Mouse (Mus musculus): ENCODE data around the gene Gm10283.
"Not testable (repeated sequence)": the region's sequence is repeated elsewhere in the genome, so short reads cannot be mapped to it uniquely, and the experiment has no call there.

Gene Gm10283

DNA sequence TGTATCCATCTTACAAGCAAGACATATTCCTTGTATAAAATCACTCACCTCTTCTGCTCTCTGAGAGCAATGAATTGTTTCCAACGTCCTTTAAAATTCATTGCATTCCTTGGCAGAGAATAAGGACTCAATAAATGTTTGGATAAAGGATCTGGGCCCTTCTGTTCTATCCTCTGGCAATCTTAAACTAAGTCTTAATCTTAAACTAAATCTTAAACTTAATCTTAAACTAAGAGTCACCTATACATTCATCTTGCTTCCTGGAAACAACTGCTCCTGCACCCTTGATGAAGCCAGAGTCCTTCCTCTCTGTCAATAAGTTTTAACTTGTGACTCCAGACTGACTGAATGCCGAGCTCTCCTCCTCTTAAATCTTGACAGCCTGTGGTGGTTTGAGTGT, at the start of gene Gm10283:
Gene Gm10283 (minus strand): TSS at position 101 of the 400 bp plus-strand sequence.
- DNase-seq (ENCODE audit: low read depth, low spot score): no peak

GRCm38 (mm10) chr8:60534945-60535344, 31.9 kb upstream of the Gm10283 start:
- DNase-seq (ENCODE audit: low read depth, low spot score): no peak

DNA sequence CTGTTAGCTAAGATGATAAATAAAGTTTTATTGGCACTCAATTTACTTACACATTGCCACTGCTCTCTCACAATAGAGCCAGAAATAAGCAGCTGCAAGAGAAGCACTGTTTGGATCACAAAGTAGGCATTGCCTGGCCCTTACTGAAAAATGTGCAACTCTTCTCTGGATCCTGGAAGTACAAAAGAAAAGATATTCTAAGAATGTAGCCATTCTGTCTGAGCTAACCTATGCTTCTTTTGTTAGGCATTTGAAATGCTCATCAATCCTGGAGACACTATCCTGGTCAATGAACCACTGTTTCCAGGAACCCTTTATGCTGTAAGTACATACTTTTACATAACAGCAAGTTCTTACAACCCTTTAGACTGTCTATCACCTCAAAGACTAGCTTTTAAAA, 15.3 kb upstream of the Gm10283 start:
- no peak for DNase-seq (ENCODE audit: low read depth, low spot score)

DNA sequence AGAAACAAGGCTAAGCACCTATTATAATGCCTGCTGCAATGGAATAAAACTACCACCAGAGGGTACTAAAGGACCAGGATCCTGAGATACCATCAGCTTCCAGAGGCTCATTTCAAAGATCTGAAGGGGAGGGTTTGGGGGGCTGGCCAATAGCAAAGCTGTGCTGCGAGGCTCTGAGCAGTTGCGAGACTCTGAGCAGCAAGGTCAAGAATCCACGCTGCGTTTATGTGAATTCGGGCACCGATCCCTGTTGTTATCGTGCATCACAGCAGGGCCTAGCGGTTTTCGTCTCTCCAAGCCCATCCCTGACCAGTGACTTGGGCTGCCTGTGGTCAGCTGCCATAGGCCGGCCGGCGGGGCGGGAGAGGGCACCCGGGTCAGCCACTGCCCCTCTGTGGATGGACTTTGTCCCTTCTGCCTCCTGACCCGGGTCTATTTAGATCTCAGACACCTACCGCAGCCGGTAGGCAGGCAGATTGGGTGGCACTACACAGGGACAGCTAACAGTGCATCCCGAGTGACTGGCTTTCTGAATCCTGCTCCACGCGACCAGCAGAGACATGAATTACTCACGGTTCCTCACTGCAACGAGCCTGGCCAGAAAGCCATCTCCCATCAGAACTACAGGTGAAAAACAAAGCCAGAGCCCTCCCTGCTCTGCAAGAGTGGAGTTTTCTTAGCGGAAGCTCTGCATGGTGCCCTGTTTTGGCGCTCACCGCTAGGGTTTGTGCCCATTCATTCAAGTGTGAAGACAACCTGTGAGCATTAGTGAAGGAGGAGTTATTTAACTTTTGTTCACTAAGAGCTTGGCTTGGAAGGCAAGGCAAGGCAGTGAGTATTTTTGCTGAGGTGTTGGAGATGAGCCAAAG, 2.9 kb upstream of the Gm10283 start, which contains the start of gene Aadat:
Gene Aadat (plus strand): TSS at position 280 of the 869 bp plus-strand sequence.
- peak; percentile 70 for DNase-seq (ENCODE audit: low read depth, low spot score)

DNA sequence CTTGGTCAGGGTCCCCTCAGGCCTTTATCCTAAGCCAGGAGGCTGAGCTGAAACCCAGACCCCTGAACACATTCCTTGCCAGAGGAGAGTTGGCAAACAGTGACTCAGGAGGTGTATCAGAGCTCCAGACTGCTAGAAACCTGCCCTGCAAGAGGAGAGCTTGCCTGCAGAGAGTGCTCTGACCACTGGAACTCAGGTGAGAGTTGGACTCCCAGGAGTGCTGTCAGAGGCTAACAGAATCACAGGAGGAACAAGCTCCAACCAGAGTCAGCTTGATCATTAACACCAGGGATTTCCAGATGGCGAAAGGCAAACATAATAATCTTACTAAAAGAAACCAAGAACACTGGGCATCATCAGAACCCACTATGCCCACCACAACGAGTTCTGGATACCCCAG, 8.0 kb downstream of the Gm10283 start:
- DNase-seq (ENCODE audit: low read depth, low spot score): not testable (repeated sequence)

DNA sequence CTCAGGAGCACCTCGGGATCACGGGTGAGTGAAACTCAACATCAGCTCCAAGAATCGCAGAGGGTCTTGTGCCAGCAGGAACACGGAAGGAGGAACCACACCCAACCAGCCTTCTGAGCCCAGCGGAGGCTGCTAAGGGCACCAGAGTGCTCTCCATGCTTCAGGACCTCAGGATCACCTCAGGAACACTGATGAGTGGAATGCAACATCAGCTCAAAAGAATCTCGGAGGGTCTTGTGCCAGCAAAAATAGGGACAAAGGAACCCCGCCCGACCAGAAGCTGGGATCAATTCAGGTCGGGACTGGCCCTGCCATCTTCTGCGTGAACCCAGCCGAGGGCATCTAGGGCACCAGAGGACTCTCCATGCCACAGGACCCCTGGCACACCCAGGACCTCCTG, 8.4 kb downstream of the Gm10283 start:
- no peak for DNase-seq (ENCODE audit: low read depth, low spot score)

DNA sequence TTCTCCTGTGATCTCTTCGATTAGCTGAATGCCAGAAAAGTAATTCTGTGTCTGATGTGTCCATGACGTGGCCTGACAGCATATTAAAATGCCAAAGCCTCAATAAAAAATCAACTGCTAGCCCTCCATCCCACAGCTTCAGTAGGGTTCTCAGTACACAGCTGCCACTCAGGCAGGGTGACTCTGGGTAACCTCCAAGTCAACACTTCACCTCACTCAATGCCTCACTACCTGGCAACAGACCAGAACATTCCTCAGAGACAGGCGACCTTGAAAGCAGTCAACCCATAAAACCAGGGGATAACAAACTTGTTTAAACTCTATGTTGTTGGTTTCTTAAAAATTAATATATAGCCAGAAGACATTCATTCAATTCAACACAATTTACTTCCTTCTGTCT, 10.5 kb downstream of the Gm10283 start:
- no peak for DNase-seq (ENCODE audit: low read depth, low spot score)

DNA sequence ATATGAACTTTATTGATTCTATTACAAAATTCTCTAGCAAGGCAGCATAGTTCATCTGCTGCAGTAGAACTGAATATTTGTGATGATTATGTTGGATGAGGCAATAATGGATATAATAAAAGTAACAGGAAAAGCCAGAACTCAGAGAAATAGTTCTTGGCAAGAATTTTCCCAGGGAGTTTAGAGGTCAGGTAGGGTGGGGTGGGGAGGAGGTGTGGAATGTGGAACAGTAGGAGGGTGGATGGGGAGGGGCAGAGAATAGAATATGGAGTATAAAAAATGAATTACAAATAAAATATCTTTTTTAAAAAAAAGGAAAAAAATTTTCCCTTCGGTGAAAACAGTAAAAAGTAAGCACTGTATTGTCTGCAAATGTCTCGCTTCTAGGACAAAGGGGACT, 11.1 kb downstream of the Gm10283 start:
- DNase-seq (ENCODE audit: low read depth, low spot score): no peak

DNA sequence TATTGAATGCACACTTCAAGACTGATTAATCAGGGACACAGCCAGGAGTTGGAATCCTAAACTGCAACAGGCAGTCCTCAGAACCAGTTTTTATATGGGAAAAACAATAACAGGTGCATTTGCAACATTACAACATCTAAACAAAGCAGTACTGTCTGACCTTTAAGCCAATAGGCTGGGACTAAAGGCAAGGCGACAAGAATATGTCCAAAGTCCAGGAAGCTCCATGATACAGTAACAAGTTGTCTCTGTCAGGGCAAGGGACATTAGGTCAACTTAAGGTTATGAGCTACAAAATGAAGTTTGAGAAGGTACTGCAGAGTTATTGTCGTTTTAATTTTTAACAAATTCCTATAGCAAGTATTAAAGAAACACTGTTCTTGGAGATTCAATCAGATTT, 12.9 kb downstream of the Gm10283 start:
- DNase-seq (ENCODE audit: low read depth, low spot score): no peak

- peak; percentile 35 for DNase-seq (ENCODE audit: low read depth, low spot score)
These were observed 36.2 kb downstream of the Gm10283 start for GRCm38 (mm10) chr8:60466686-60467335.

GRCm38 (mm10) chr8:60449296-60449695, 53.7 kb downstream of the Gm10283 start:
- DNase-seq (ENCODE audit: low read depth, low spot score): no peak

DNA sequence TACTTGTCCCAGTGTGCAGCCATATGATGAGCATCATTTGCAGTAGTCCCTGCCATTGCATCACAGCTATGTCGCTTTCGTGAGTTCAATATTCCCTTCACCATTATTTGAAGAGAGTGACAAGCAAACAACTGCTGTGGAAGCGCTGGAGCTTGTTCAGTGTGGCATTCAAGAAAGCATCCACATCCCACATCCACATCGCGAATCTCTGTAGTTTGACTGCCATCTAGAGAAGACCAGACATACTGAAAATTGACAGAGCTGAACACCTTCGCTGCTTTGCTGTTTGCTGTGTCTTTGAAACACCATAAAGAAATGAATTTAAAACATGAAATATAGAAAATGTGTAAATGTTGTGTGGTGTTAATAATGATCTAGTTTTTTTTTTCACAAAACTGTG, 58.0 kb downstream of the Gm10283 start:
- DNase-seq (ENCODE audit: low read depth, low spot score): peak; percentile 5

- no peak for DNase-seq (ENCODE audit: low read depth, low spot score)
These were observed 64.4 kb downstream of the Gm10283 start for GRCm38 (mm10) chr8:60438557-60438956.

DNA sequence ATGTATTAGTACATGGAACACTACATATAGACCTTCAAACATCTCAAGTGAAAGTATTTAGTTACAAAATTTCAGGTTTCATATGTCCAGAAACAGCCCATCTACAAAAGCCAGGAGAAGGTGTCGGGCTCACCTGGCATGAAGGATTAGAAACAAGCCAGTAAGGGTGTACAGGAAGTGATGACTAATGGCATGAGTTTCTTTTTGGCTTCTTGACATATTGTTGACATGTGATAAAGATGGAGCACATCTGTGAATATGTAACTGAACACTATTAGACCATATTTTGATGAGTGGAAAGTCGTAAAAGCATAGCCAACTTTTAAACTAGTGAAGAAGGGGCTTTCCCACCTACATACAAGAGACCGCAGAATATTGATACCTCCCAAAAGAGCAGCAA, 66.1 kb downstream of the Gm10283 start:
- no peak for DNase-seq (ENCODE audit: low read depth, low spot score)

GRCm38 (mm10) chr8:60432649-60433048, 70.3 kb downstream of the Gm10283 start:
- no peak for DNase-seq (ENCODE audit: low read depth, low spot score)

DNA sequence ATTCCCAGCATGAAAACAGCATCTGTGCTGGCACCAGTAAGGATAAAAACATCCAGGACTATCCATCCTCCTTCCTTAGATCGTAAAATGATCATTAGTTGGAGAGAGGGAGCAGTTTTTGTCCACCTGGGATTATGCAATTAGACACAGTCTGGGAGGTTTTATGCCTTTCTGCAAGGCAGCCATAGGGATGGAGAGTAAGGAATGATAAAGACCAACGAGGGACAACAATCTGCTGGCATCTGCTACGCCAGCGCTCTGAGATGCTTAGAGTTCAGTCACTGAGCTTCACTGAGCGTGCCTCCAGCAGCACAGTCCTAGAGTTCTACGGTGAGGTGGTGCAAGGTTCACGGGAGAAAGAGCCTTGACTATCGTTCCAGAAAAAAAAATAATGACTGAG, 96.6 kb downstream of the Gm10283 start:
- DNase-seq (ENCODE audit: low read depth, low spot score): no peak

DNA sequence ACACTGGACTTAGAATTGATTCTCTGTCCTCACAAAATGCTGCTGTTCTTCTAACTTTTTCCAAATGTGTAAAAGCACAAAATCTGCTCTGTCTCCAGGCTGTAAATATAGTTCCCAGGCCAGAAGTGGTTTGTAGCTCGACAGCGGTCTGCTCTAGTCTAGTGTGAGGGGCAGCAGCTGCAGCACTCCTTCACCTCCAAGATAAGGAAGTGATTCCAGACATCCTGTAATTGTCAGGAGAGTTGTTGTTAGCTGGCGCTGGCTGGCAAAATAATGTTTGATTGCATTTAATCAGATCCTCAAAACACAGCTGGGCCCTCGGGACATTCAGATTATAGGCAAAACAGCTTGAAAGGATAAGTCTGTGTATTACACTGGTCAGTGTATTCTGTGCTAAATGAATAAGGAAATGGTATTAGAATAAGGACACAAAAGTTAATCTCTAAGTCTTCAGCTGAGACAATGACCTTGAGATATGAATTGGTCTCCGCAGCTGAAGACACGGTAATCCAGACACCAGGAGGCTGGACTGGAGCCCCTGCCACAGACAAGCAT, 97.9 kb downstream of the Gm10283 start:
- no peak for DNase-seq (ENCODE audit: low read depth, low spot score)

- DNase-seq (ENCODE audit: low read depth, low spot score): no peak
These were observed 109.3 kb downstream of the Gm10283 start for GRCm38 (mm10) chr8:60393675-60394074.

GRCm38 (mm10) chr8:60386589-60386988, 116.4 kb downstream of the Gm10283 start:
- DNase-seq (ENCODE audit: low read depth, low spot score): no peak
